ENCODE assay signal across 27 mouse cellular contexts in genomic region chr13:45861098-45861580, GRCm38 (mm10).
DNase-seq lines count a peak whose midpoint lies in the region; ATAC-seq and TF ChIP-seq lines count a peak whose summit lies in the region.
"Had no signal": no experiment of that assay in that cellular context is flagged by ENCODE, and none has a peak within 500 bp of the region (broad histone marks: within the 10 kb centered on the region; RNA-seq: fewer than 3 reads in every experiment).

No protein-coding gene starts in this region.

- no peak for DNase-seq in forebrain, postnatal 0 days
- DNase-seq in forebrain, embryonic 14.5 days (ENCODE audit: low spot score) = no peak
- peak; percentile 23 for DNase-seq in midbrain, embryonic 10.5 days (ENCODE audit: low spot score)
- peak; percentile 58 for DNase-seq in brain, embryonic 14.5 days (ENCODE audit: low read depth)
- DNase-seq in midbrain, embryonic 14.5 days = peak; percentile 59
- DNase-seq in cerebellum, adult 18-20 months = no peak
- DNase-seq: adrenal gland, postnatal 10 days; B cell, adult 2 months; cerebellum, adult 8-10 months; cerebellum, postnatal 36 days; gastrocnemius, postnatal 10 days; heart, adult 18-20 months; heart, postnatal 14 days; kidney, adult 2 months; kidney, postnatal 10 days; liver, embryonic 13.5 days; lung, adult 2 months; lung, postnatal 36 days; right cerebral cortex, postnatal 14 days had no signal

- TF ChIP-seq CTCF in forebrain, postnatal 0 days (IDR thresholded peaks at IDR 0.05; ENCODE audit: low read depth) = no peak
- TF ChIP-seq CTCF in brain, embryonic 14.5 days (IDR thresholded peaks at IDR 0.05; ENCODE audit: borderline replicate concordance, extremely low read depth, insufficient read depth, insufficient read length) = no peak

- H3K4me2 ChIP-seq in forebrain, postnatal 0 days (ENCODE audit: low read depth) = no peak overlapping the region
- H3K4me2 ChIP-seq in forebrain, embryonic 14.5 days (ENCODE audit: low read length) = no peak overlapping the region
- H3K4me2 ChIP-seq in midbrain, embryonic 16.5 days (ENCODE audit: low read length) = no peak overlapping the region
- no peak overlapping the region for H3K4me2 ChIP-seq in midbrain, embryonic 14.5 days (ENCODE audit: low read length)
- H3K4me2 ChIP-seq: embryonic facial prominence, embryonic 12.5 days; liver, embryonic 13.5 days; neural tube, embryonic 12.5 days had no signal

- no peaks in the 10 kb centered on the region for H3K27me3 ChIP-seq in forebrain, postnatal 0 days (ENCODE audit: insufficient read depth, low read length)
- no peaks in the 10 kb centered on the region for H3K27me3 ChIP-seq in forebrain, embryonic 14.5 days (replicated peaks; ENCODE audit: control insufficient read depth, insufficient read depth, low read length)
- H3K27me3 ChIP-seq in midbrain, embryonic 10.5 days (ENCODE audit: low read depth, poor library complexity, severe bottlenecking) = peaks cover 93% of the 10 kb centered on the region
- H3K27me3 ChIP-seq in midbrain, embryonic 16.5 days (ENCODE audit: control insufficient read depth, insufficient read depth, low read depth, low read length) = no peaks in the 10 kb centered on the region
- H3K27me3 ChIP-seq in midbrain, embryonic 14.5 days (ENCODE audit: control insufficient read depth, insufficient read depth, low read length) = peaks cover 6% of the 10 kb centered on the region; the same call in 1 of the 2 replicates
- H3K27me3 ChIP-seq: embryonic facial prominence, embryonic 12.5 days; heart, embryonic 12.5 days; liver, embryonic 13.5 days; megakaryocyte, embryonic 14.5 days; neural tube, embryonic 12.5 days had no signal

- no peaks in the 10 kb centered on the region for H3K9me3 ChIP-seq in forebrain, postnatal 0 days (ENCODE audit: low read length)
- H3K9me3 ChIP-seq in forebrain, embryonic 14.5 days (replicated peaks; ENCODE audit: control insufficient read depth, low read length) = no peaks in the 10 kb centered on the region
- no peaks in the 10 kb centered on the region for H3K9me3 ChIP-seq in midbrain, embryonic 10.5 days (replicated peaks)
- no peaks in the 10 kb centered on the region for H3K9me3 ChIP-seq in midbrain, embryonic 16.5 days (replicated peaks; ENCODE audit: control insufficient read depth, low read length, poor library complexity, severe bottlenecking)
- no peaks in the 10 kb centered on the region for H3K9me3 ChIP-seq in midbrain, embryonic 14.5 days (ENCODE audit: control insufficient read depth, low read length)
- H3K9me3 ChIP-seq: embryonic facial prominence, embryonic 12.5 days; heart, embryonic 12.5 days; liver, embryonic 13.5 days; megakaryocyte, embryonic 14.5 days; neural tube, embryonic 12.5 days had no signal

- no peak for ATAC-seq in forebrain, postnatal 0 days
- ATAC-seq in forebrain, embryonic 14.5 days = no peak
- no peak for ATAC-seq in midbrain, embryonic 16.5 days
- no peak for ATAC-seq in midbrain, embryonic 14.5 days (ENCODE audit: low FRiP score, low TSS enrichment)
- ATAC-seq: activated CD4-positive, CD25-positive, alpha-beta regulatory T cell, adult 4 months had no signal

- TF ChIP-seq POLR2A in brain, embryonic 14.5 days (IDR thresholded peaks at IDR 0.05; ENCODE audit: borderline replicate concordance, extremely low read depth, insufficient read depth, insufficient read length, poor library complexity, severe bottlenecking) = no peak

- H3K4me1 ChIP-seq in forebrain, postnatal 0 days (ENCODE audit: insufficient read depth) = peaks cover 13% of the 10 kb centered on the region; the same call in 1 of the 2 replicates
- H3K4me1 ChIP-seq in forebrain, embryonic 14.5 days (ENCODE audit: control insufficient read depth, insufficient read depth, low read length) = 0 out of 2 replicates have a peak, but pooled peaks cover 3% of the 10 kb centered on the region
- peaks cover 28% of the 10 kb centered on the region for H3K4me1 ChIP-seq in midbrain, embryonic 10.5 days
- H3K4me1 ChIP-seq in midbrain, embryonic 16.5 days (ENCODE audit: control insufficient read depth, insufficient read depth, low read length) = peaks cover 12% of the 10 kb centered on the region
- no peaks in the 10 kb centered on the region for H3K4me1 ChIP-seq in midbrain, embryonic 14.5 days (ENCODE audit: control insufficient read depth, insufficient read depth, low read length)
- H3K4me1 ChIP-seq: embryonic facial prominence, embryonic 12.5 days had no signal

- 0 out of 2 replicates have a peak overlapping the region, but pooled peaks have one; percentile 11 for H3K27ac ChIP-seq in forebrain, postnatal 0 days (ENCODE audit: low read depth, low read length)
- H3K27ac ChIP-seq in forebrain, embryonic 14.5 days (ENCODE audit: low read depth, low read length) = no peak overlapping the region
- H3K27ac ChIP-seq in midbrain, embryonic 10.5 days (replicated peaks) = 0 out of 2 replicates have a peak overlapping the region, but pooled peaks have one; percentile 33
- no peak overlapping the region for H3K27ac ChIP-seq in midbrain, embryonic 16.5 days (ENCODE audit: low read length)
- H3K27ac ChIP-seq in midbrain, embryonic 14.5 days (replicated peaks; ENCODE audit: low read depth, low read length) = no peak overlapping the region
- H3K27ac ChIP-seq: embryonic facial prominence, embryonic 12.5 days; left cerebral cortex, adult 2 months; liver, embryonic 13.5 days; neural tube, embryonic 12.5 days had no signal

- H3K4me3 ChIP-seq in forebrain, postnatal 0 days (ENCODE audit: low read depth, low read length) = no peak overlapping the region
- H3K4me3 ChIP-seq in forebrain, embryonic 14.5 days (ENCODE audit: low read depth, low read length) = no peak overlapping the region
- no peak overlapping the region for H3K4me3 ChIP-seq in midbrain, embryonic 10.5 days
- no peak overlapping the region for H3K4me3 ChIP-seq in midbrain, embryonic 16.5 days (ENCODE audit: low read depth, low read length)
- H3K4me3 ChIP-seq in midbrain, embryonic 14.5 days (replicated peaks; ENCODE audit: low read depth, low read length) = no peak overlapping the region
- H3K4me3 ChIP-seq: embryonic facial prominence, embryonic 12.5 days; erythroblast, embryonic 14.5 days; heart, embryonic 12.5 days; left cerebral cortex, adult 2 months; liver, embryonic 13.5 days; megakaryocyte, embryonic 14.5 days; neural tube, embryonic 12.5 days had no signal

- 23% methylated on average over 10 of the region's 10 CpGs for WGBS in forebrain, postnatal 0 days
- WGBS in forebrain, embryonic 14.5 days = 26% methylated on average over 10 of the region's 10 CpGs
- 32% methylated on average over 10 of the region's 10 CpGs for WGBS in midbrain, embryonic 10.5 days
- WGBS in midbrain, embryonic 16.5 days = 11% methylated on average over 10 of the region's 10 CpGs
- WGBS in midbrain, embryonic 14.5 days = 3% methylated on average over 10 of the region's 10 CpGs

- no peaks in the 10 kb centered on the region for H3K36me3 ChIP-seq in forebrain, postnatal 0 days (ENCODE audit: insufficient read depth)
- H3K36me3 ChIP-seq in forebrain, embryonic 14.5 days (ENCODE audit: control insufficient read depth, insufficient read depth, low read length) = no peaks in the 10 kb centered on the region
- no peaks in the 10 kb centered on the region for H3K36me3 ChIP-seq in midbrain, embryonic 10.5 days
- H3K36me3 ChIP-seq in midbrain, embryonic 16.5 days (ENCODE audit: control insufficient read depth, insufficient read depth, low read length) = no peaks in the 10 kb centered on the region
- H3K36me3 ChIP-seq in midbrain, embryonic 14.5 days (ENCODE audit: control insufficient read depth, insufficient read depth, low read length) = no peaks in the 10 kb centered on the region
- H3K36me3 ChIP-seq: embryonic facial prominence, embryonic 12.5 days; heart, embryonic 12.5 days; liver, embryonic 13.5 days; neural tube, embryonic 12.5 days had no signal

- H3K9ac ChIP-seq in forebrain, postnatal 0 days = no peak overlapping the region
- H3K9ac ChIP-seq in forebrain, embryonic 14.5 days (ENCODE audit: low read length) = no peak overlapping the region
- no peak overlapping the region for H3K9ac ChIP-seq in midbrain, embryonic 16.5 days (ENCODE audit: low read depth, low read length)
- no peak overlapping the region for H3K9ac ChIP-seq in midbrain, embryonic 14.5 days (replicated peaks; ENCODE audit: low read length)
- H3K9ac ChIP-seq: embryonic facial prominence, embryonic 12.5 days; heart, embryonic 12.5 days; liver, embryonic 13.5 days; neural tube, embryonic 12.5 days had no signal

Comparison
In these comparisons a context has a peak if more than half of its experiments do, and no peak if none do; other contexts are left out.
1. H3K27ac ChIP-seq: peak in forebrain, postnatal 0 days (single experiment) and midbrain, embryonic 10.5 days (single experiment); none in forebrain, embryonic 14.5 days (single experiment), midbrain, embryonic 16.5 days (single experiment) and midbrain, embryonic 14.5 days (single experiment).
2. DNase-seq: peak in midbrain, embryonic 10.5 days (single experiment), brain, embryonic 14.5 days (single experiment) and midbrain, embryonic 14.5 days (single experiment); none in forebrain, postnatal 0 days (single experiment), forebrain, embryonic 14.5 days (single experiment) and cerebellum, adult 18-20 months (0 of 2).